Mouse (Mus musculus) embryonic fibroblast, embryonic 13.5 days (primary cell): ENCODE results near the gene Tlr8. TPM values are rescaled to one million over a fixed set of nuclear protein-coding genes. Genes with fewer than 3 reads are reported as not detected.

Experiments
- H3K27ac ChIP-seq: 2 replicates; pipeline ENCODE4 v1.5.1; 2012; ENCODE audit warnings: low read length, control low read depth, inconsistent platforms; ENCODE audit not compliant: insufficient read depth
- H3K4me1 ChIP-seq: 2 replicates; pipeline ENCODE4 v1.6.1; 2011; ENCODE audit warnings: low read length; ENCODE audit not compliant: control insufficient read depth, insufficient read depth
- H3K4me3 ChIP-seq: 2 replicates; pipeline ENCODE4 v1.5.1; 2011; ENCODE audit warnings: mild to moderate bottlenecking, control low read depth, low read length; ENCODE audit not compliant: insufficient read depth
- CTCF ChIP-seq: IDR thresholded peaks from 2 replicates; pipeline ENCODE4 v1.5.1; 2011; ENCODE audit warnings: mild to moderate bottlenecking, control low read depth, low read length, moderate library complexity, borderline replicate concordance; ENCODE audit not compliant: insufficient read depth
- POLR2A ChIP-seq: IDR thresholded peaks from 2 replicates; pipeline ENCODE4 v1.6.1; 2011; ENCODE audit warnings: low read depth, mild to moderate bottlenecking, control low read depth, low read length, moderate library complexity
- polyA plus RNA-seq: library from polyadenylated mRNA; stranded (reverse); fragments of >200 nt; gene quantifications from 2 replicates; pipeline ENCODE4 v1.2.4, GENCODE M21; 2011; ENCODE audit warnings: low read depth; ENCODE audit not compliant: missing spikeins, insufficient read length

Tlr8 gene
- polyA plus RNA-seq, 1 experiment: not detected

- H3K4me3 ChIP-seq: peak overlapping the region; percentile 97
- H3K27ac ChIP-seq: peak overlapping the region; percentile 97
- TF ChIP-seq POLR2A (peak; percentile 53; the same call in 1 of the 2 replicates), CTCF (no peak)
- H3K4me1 ChIP-seq: no peaks in the 10 kb centered on the region
Observed at GRCm38 (mm10) chrX:167208506-167208820, 55.7 kb downstream of the Tlr8 start.

DNA sequence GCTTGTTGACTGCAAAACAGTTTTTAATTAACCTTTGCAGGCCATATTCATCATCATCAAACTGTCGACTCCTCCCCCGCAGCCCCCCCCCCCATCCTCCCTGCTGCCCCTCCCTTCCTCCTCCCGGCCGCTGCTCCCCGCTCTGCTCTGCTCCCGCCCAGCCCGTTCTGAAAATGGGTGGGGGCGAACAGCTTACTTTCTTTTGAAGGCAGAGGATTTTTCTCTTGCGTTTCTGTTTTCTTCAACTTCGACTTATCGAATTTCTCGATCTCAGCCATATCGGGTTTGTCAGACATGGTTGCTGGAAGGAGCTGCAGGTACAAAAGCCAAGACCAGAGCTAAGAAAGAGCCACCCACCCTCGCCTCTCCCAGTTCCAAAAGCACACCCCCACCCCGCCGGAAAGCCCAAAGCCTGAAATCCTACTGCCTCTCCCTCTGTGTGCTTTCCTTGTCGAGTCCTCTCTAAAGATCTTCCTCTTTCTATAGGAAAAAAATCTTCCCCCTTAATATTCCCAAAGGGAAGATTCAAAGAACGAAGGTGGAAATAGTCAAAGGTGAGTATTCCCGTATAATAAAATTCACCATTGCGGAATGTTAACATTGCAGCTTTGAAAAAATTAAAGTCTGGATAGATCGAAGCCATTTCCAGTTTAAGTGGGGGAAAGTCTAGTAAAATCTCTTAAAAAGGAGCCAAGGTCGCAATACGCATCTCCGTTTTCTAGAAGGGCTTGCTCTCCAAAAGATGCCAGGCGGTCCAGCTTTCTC lies 56.2 kb downstream of the Tlr8 start:
- TF ChIP-seq CTCF: no peak
- TF ChIP-seq POLR2A: no peak
- H3K4me1 ChIP-seq: no peaks in the 10 kb centered on the region

DNA sequence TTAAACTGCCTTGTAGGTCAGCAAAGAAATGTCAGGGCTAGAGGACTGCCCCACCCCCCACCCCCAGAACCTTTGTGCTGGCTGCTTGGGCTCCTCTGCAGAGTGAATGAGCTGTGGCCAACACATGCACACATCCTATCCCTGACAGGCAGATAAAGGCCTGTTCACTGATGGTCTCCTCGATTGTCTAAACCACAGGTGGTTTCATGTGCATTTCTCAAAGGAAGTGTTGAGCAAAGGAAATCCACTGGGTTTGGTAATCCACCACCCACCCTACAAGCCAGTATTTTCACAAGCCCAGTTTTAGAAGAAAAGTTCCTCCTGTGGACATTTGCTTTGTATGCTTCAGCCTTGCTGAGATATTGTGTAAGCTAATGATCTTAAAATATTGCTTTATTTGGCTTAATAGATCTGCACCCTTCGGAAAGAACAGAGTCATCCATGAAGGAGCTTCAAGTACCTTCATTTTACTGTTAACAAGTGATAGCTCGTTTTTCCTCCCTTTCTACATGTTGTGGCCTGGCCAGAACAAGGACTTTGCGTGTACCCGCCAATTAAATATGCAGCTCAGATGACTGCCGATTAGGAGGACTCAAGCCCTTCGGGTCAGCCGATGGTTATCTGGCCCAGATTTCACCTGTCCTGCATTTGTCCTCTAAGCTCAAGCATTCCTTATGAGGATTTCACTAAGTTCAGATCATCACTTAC lies 58.2 kb downstream of the Tlr8 start:
- H3K4me3 ChIP-seq: no peak overlapping the region
- TF ChIP-seq POLR2A (peak; percentile 86), CTCF (no peak)
- H3K27ac ChIP-seq: peak overlapping the region; percentile 90
- no peaks in the 10 kb centered on the region for H3K4me1 ChIP-seq

More for the DNA sequence above, 56.2 kb downstream of the Tlr8 start:
- H3K27ac ChIP-seq: peak overlapping the region; percentile 97
- peak overlapping the region; percentile 97 for H3K4me3 ChIP-seq

GRCm38 (mm10) chrX:167201365-167201764 lies 62.8 kb downstream of the Tlr8 start:
- Histone ChIP-seq H3K4me3 (no peak overlapping the region), H3K27ac (no peak overlapping the region), H3K4me1 (no peaks in the 10 kb centered on the region)
- TF ChIP-seq CTCF: no peak
- no peak for TF ChIP-seq POLR2A

GRCm38 (mm10) chrX:167195228-167195649 lies 68.9 kb downstream of the Tlr8 start:
- H3K4me1 ChIP-seq: no peaks in the 10 kb centered on the region
- no peak for TF ChIP-seq CTCF
- no peak for TF ChIP-seq POLR2A
- H3K27ac ChIP-seq: no peak overlapping the region
- no peak overlapping the region for H3K4me3 ChIP-seq

Other genes starting within 250 kb of the Tlr8 start
- 2,205 and 2,784 TPM in 2 replicates for gene Tmsb4x, start 55.0 kb downstream of the Tlr8 start, polyA plus RNA-seq
- gene Tlr7, start 66.2 kb upstream of the Tlr8 start, polyA plus RNA-seq: 1.5 TPM in 1 of 2 replicates, not detected in the other
- gene Prps2, start 118.4 kb upstream of the Tlr8 start, polyA plus RNA-seq: 22.9 and 23.1 TPM in 2 replicates